Mouse (Mus musculus) kidney, postnatal 0 days (tissue): Measurements from ENCODE around the gene Zyg11b. TPM values are rescaled to one million over a fixed set of nuclear protein-coding genes. Genes with fewer than 3 reads are reported as not detected.

Experiments used
- ATAC-seq: fragments of 200-750 bp; cut with Nextera tagmentation; replicated peaks from 2 replicates; pipeline ENCODE4 v1.8.0; 2017; ENCODE audit warnings: low read depth, moderate number of reproducible peaks, moderate TSS enrichment, moderate library complexity; ENCODE audit not compliant: low FRiP score
- DNase-seq: peaks from one replicate; pipeline ENCODE4 v3.0.0-alpha.2; 2016; ENCODE audit warnings: low spot score
- H3K27ac ChIP-seq: fragments of 300-500 bp; sonication (generic); 2 replicates; pipeline ENCODE4 v1.5.1; 2014; ENCODE audit warnings: mild to moderate bottlenecking
- H3K27me3 ChIP-seq: fragments of 300-500 bp; sonication (generic); 2 replicates; pipeline ENCODE4 v1.6.1; 2014; ENCODE audit warnings: low read length, mixed read lengths; ENCODE audit not compliant: insufficient read depth
- H3K36me3 ChIP-seq: fragments of 300-500 bp; sonication (generic); 2 replicates; pipeline ENCODE4 v1.6.1; 2014; ENCODE audit warnings: low read length, mixed read lengths; ENCODE audit not compliant: insufficient read depth
- H3K4me1 ChIP-seq: fragments of 300-500 bp; sonication (generic); replicated peaks from 2 replicates; pipeline ENCODE4 v1.6.1; 2014; ENCODE audit warnings: antibody characterized with exemption, low read length, mixed read lengths; ENCODE audit not compliant: insufficient read depth
- H3K4me2 ChIP-seq: fragments of 300-500 bp; sonication (generic); 2 replicates; pipeline ENCODE4 v1.6.1; 2014; ENCODE audit warnings: mild to moderate bottlenecking, low read length, moderate library complexity, mixed read lengths
- H3K4me3 ChIP-seq: fragments of 300-500 bp; sonication (generic); replicated peaks from 2 replicates; pipeline ENCODE4 v1.5.1; 2014; ENCODE audit warnings: low read depth, low read length
- H3K9ac ChIP-seq: fragments of 300-500 bp; sonication (generic); 2 replicates; pipeline ENCODE4 v1.6.1; 2014; ENCODE audit warnings: low read depth, low read length
- H3K9me3 ChIP-seq: fragments of 300-500 bp; sonication (generic); replicated peaks from 2 replicates; pipeline ENCODE4 v1.6.1; 2016; ENCODE audit warnings: low read length, inconsistent platforms, mixed read lengths
- CTCF ChIP-seq: IDR thresholded peaks from 2 replicates; pipeline ENCODE4 v1.5.1; 2016; ENCODE audit warnings: antibody characterized with exemption, low read depth, mild to moderate bottlenecking, moderate library complexity
- WGBS: fragments of 180-500 bp; shearing (Covaris S2); extraction: QIAGEN DNeasy Blood & Tissue Kit; methylation state at CpG from one replicate; pipeline ENCODE4 v1.1.7; 2014; 5-methylcytosine and 5-hydroxymethylcytosine counted together
- polyA plus RNA-seq: library from polyadenylated mRNA; unstranded; fragments of >200 nt; fragmentation: Nextera tagmentation; extraction: Ambion mirVana; gene quantifications from 2 replicates; pipeline ENCODE4 v1.2.1, GENCODE M21; 2015

Zyg11b gene
- polyA plus RNA-seq, 1 experiment from 2014 or later, result 7.4 TPM

DNA sequence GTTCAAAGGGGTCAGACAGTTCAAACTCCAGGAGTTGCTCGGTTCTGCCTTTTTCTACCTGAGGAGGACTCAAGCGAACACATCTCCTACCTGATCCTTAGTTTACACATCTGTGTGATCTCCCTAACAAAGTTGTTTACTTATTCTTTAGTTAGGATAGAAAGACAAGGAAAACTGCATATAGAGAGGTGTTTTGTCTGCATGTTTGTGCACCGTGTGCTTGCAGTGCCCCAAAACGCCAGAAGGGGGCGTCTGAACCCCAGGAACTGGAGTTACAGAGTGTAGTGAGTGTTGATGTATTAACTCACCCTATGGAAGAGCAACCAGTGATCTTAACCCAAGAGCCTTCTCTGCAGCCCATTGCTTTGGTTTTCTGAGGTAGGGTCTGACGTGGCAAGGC, 18.9 kb upstream of the Zyg11b start:
- no peak for ATAC-seq
- Histone ChIP-seq H3K4me3 (no peak overlapping the region), H3K27ac (no peak overlapping the region), H3K36me3 (no peaks in the 10 kb centered on the region), H3K9ac (no peak overlapping the region), H3K27me3 (no peaks in the 10 kb centered on the region), H3K9me3 (no peaks in the 10 kb centered on the region), H3K4me1 (no peaks in the 10 kb centered on the region), H3K4me2 (no peak overlapping the region)
- no peak for DNase-seq
- WGBS, result 74% methylated on average over 6 of the region's 6 CpGs
- TF ChIP-seq CTCF, result peak; percentile 42; the same call in 1 of the 2 replicates

DNA sequence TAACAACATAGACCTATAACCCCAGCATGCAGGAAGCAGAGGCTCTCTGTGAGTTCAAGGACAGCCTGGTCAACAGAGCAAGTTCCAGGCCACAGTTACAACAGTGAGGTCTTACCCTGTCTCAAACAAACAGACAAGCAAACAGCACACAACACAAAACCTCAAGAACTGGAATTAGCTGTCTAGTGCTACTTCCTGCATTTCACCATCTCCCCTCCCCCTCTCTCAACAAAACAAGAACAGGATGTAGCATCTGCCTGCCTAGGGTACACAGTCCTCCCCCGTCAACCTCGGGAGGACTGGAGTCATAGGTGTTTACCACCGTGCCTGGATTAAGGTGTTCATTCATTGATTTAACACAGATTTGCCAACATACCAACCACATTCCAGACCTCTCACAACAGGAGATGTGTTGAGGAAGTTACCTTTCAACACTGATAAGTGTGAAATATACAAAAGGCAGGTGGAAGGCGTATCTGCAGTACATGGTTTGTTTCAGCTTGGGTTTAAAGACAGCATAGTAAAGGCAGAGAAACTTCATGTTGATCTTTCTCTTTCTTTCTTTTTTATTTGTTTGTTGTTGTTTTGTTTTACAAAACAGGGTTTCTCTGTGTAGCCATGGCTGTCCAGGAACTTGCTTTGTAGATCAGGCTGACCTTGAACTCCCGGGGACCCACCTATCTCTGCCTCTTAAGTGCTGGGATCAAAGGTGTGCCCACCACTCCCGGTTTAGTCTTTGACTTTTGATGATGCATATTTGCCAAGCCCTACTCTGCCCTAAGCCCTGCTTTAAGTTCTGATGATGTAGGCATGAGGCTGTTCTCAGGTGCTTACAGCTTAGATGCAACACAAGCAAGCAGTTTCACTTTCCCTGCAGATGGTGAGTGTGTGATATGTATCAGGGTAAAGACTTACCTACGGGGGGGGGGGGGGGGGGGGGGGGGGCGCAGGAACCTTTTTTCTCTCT, 18.0 kb upstream of the Zyg11b start:
- DNase-seq, result peak; percentile 38
- H3K4me3 ChIP-seq, result no peak overlapping the region
- H3K27me3 ChIP-seq, result no peaks in the 10 kb centered on the region
- TF ChIP-seq CTCF, result no peak
- no peak overlapping the region for H3K27ac ChIP-seq
- ATAC-seq, result no peak
- 61% methylated on average over 7 of the region's 8 CpGs for WGBS
- H3K4me1 ChIP-seq, result no peaks in the 10 kb centered on the region
- no peak overlapping the region for H3K4me2 ChIP-seq
- H3K9me3 ChIP-seq, result no peaks in the 10 kb centered on the region
- H3K36me3 ChIP-seq, result no peaks in the 10 kb centered on the region
- no peak overlapping the region for H3K9ac ChIP-seq

GRCm38 (mm10) chr4:108317656-108318605, 17.0 kb upstream of the Zyg11b start:
- DNase-seq, result no peak
- ATAC-seq, result no peak
- no peaks in the 10 kb centered on the region for H3K36me3 ChIP-seq
- H3K4me3 ChIP-seq, result no peak overlapping the region
- no peak overlapping the region for H3K9ac ChIP-seq
- no peaks in the 10 kb centered on the region for H3K4me1 ChIP-seq
- no peak overlapping the region for H3K4me2 ChIP-seq
- WGBS, result 77% methylated on average over 12 of the region's 12 CpGs
- H3K27me3 ChIP-seq, result no peaks in the 10 kb centered on the region
- no peak overlapping the region for H3K27ac ChIP-seq
- no peak for TF ChIP-seq CTCF
- no peaks in the 10 kb centered on the region for H3K9me3 ChIP-seq

DNA sequence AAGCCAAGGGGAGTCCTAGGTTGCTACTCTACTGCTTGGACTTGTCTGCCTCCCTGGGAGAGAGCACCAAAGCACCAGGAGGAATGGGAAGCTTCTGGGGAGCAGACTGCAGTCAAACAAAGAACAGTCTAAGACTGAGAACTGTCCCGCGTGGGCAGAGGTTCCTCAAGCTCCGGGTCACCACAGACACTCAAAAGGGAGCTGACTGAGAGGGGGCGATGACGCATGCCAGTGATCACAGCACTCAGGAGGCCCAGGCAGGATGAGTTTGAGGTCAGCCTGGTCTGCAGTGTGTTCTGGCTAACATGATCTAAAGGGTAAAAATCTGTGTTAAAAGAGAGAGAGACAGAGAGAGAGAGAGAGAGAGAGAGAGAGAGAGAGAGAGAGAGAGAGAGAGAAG, 13.1 kb upstream of the Zyg11b start:
- H3K4me3 ChIP-seq, result no peak overlapping the region
- no peaks in the 10 kb centered on the region for H3K36me3 ChIP-seq
- no peak for ATAC-seq
- DNase-seq, result no peak
- no peaks in the 10 kb centered on the region for H3K9me3 ChIP-seq
- 42% methylated on average over 5 of the region's 5 CpGs for WGBS
- H3K4me1 ChIP-seq, result no peaks in the 10 kb centered on the region
- H3K4me2 ChIP-seq, result no peak overlapping the region
- H3K27me3 ChIP-seq, result no peaks in the 10 kb centered on the region
- no peak overlapping the region for H3K9ac ChIP-seq
- no peak overlapping the region for H3K27ac ChIP-seq
- TF ChIP-seq CTCF, result no peak

GRCm38 (mm10) chr4:108310706-108311105, 9.8 kb upstream of the Zyg11b start:
- 50% methylated on average over 6 of the region's 6 CpGs for WGBS
- Histone ChIP-seq H3K9ac (no peak overlapping the region), H3K36me3 (no peaks in the 10 kb centered on the region), H3K4me1 (no peaks in the 10 kb centered on the region), H3K27ac (no peak overlapping the region), H3K27me3 (no peaks in the 10 kb centered on the region), H3K4me2 (no peak overlapping the region), H3K9me3 (no peaks in the 10 kb centered on the region), H3K4me3 (no peak overlapping the region)
- DNase-seq (no peak), ATAC-seq (no peak)
- no peak for TF ChIP-seq CTCF

- no peak for ATAC-seq
- Histone ChIP-seq H3K27me3 (no peaks in the 10 kb centered on the region), H3K9me3 (0 out of 2 replicates have a peak, but pooled peaks cover 5% of the 10 kb centered on the region), H3K9ac (no peak overlapping the region), H3K4me2 (no peak overlapping the region), H3K36me3 (no peaks in the 10 kb centered on the region), H3K4me1 (peaks cover 7% of the 10 kb centered on the region; the same call in 1 of the 2 replicates), H3K27ac (no peak overlapping the region), H3K4me3 (no peak overlapping the region)
- WGBS, result 84% methylated on average over 5 of the region's 5 CpGs
- no peak for DNase-seq
- no peak for TF ChIP-seq CTCF
Measured at GRCm38 (mm10) chr4:108302296-108302890, 1.5 kb upstream of the Zyg11b start.
